Mouse (Mus musculus) midbrain, postnatal 0 days (tissue): ENCODE measurements around the gene Pax7. TPM values are rescaled to one million over a fixed set of nuclear protein-coding genes. Genes with fewer than 3 reads are reported as not detected.

ENCODE experiments used
- ATAC-seq: fragments of 200-750 bp; cut with Nextera tagmentation; 2 replicates; pipeline ENCODE4 v1.8.0; 2017; ENCODE audit warnings: moderate number of reproducible peaks, mild to moderate bottlenecking, moderate TSS enrichment, moderate library complexity; ENCODE audit not compliant: low FRiP score
- DNase-seq: peaks from one replicate; pipeline ENCODE4 v3.0.0-alpha.2; 2015; ENCODE audit warnings: low spot score
- H3K27ac ChIP-seq: fragments of 300-500 bp; sonication (generic); 2 replicates; pipeline ENCODE4 v1.5.1; 2014; ENCODE audit warnings: low read depth, mild to moderate bottlenecking, low read length, mixed read lengths
- H3K27me3 ChIP-seq: fragments of 300-500 bp; sonication (generic); 2 replicates; pipeline ENCODE4 v1.6.1; 2014; ENCODE audit warnings: low read length, control low read depth, mixed read lengths; ENCODE audit not compliant: insufficient read depth
- H3K36me3 ChIP-seq: fragments of 300-500 bp; sonication (generic); 2 replicates; pipeline ENCODE4 v1.6.1; 2014; ENCODE audit warnings: low read length, control low read depth, mixed read lengths; ENCODE audit not compliant: insufficient read depth
- H3K4me1 ChIP-seq: fragments of 300-500 bp; sonication (generic); 2 replicates; pipeline ENCODE4 v1.6.1; 2014; ENCODE audit warnings: mild to moderate bottlenecking, control low read depth, antibody characterized with exemption, low read length, mixed read lengths; ENCODE audit not compliant: insufficient read depth
- H3K4me2 ChIP-seq: fragments of 300-500 bp; sonication (generic); 2 replicates; pipeline ENCODE4 v1.6.1; 2014; ENCODE audit warnings: low read depth, mild to moderate bottlenecking, low read length, mixed read lengths; ENCODE audit not compliant: poor library complexity, severe bottlenecking
- H3K4me3 ChIP-seq: fragments of 300-500 bp; sonication (generic); 2 replicates; pipeline ENCODE4 v1.5.1; 2014; ENCODE audit warnings: low read depth, mild to moderate bottlenecking, low read length, moderate library complexity
- H3K9ac ChIP-seq: fragments of 300-500 bp; sonication (generic); replicated peaks from 2 replicates; pipeline ENCODE4 v1.6.1; 2014; ENCODE audit warnings: mild to moderate bottlenecking, low read length, moderate library complexity, mixed read lengths; ENCODE audit not compliant: poor library complexity, severe bottlenecking
- H3K9me3 ChIP-seq: fragments of 300-500 bp; sonication (generic); 2 replicates; pipeline ENCODE4 v1.6.1; 2016; ENCODE audit warnings: low read length, control low read depth
- CTCF ChIP-seq: IDR thresholded peaks from 2 replicates; pipeline ENCODE4 v1.5.1; 2016; ENCODE audit warnings: antibody characterized with exemption, mild to moderate bottlenecking
- WGBS: fragments of 180-500 bp; shearing (Covaris S2); extraction: QIAGEN DNeasy Blood & Tissue Kit; methylation state at CpG from one replicate; pipeline ENCODE4 v1.1.7; 2014; 5-methylcytosine and 5-hydroxymethylcytosine counted together
- polyA plus RNA-seq: library from polyadenylated mRNA; unstranded; fragments of >200 nt; fragmentation: Nextera tagmentation; extraction: Ambion mirVana; gene quantifications from 2 replicates; pipeline ENCODE4 v1.2.1, GENCODE M21; 2015
- total RNA-seq: library from RNA; depleted of rRNA; stranded (reverse); fragments of >200 nt; gene quantifications from 2 replicates; pipeline ENCODE4 v1.2.3, GENCODE M21; 2014

Pax7 gene
- total and polyA plus RNA-seq, 2 experiments from 2014 or later = 3.0 to 34.9 TPM

GRCm38 (mm10) chr4:139843456-139843855, 10.1 kb upstream of the Pax7 start:
- Histone ChIP-seq H3K27ac (no peak overlapping the region), H3K27me3 (0 out of 2 replicates have a peak, but pooled peaks cover 3% of the 10 kb centered on the region), H3K9ac (no peak overlapping the region), H3K36me3 (no peaks in the 10 kb centered on the region), H3K4me2 (no peak overlapping the region), H3K4me3 (no peak overlapping the region), H3K9me3 (no peaks in the 10 kb centered on the region), H3K4me1 (no peaks in the 10 kb centered on the region)
- no peak for ATAC-seq
- WGBS = 32% methylated on average over 7 of the region's 7 CpGs
- no peak for TF ChIP-seq CTCF
- DNase-seq = no peak

GRCm38 (mm10) chr4:139842919-139843318, 9.6 kb upstream of the Pax7 start:
- no peaks in the 10 kb centered on the region; the same call in 1 of the 2 replicates for H3K4me1 ChIP-seq
- no peak overlapping the region for H3K4me2 ChIP-seq
- WGBS = 78% methylated on average over 7 of the region's 7 CpGs
- no peaks in the 10 kb centered on the region for H3K9me3 ChIP-seq
- H3K9ac ChIP-seq = no peak overlapping the region
- no peak overlapping the region for H3K4me3 ChIP-seq
- H3K27ac ChIP-seq = no peak overlapping the region
- 0 out of 2 replicates have a peak, but pooled peaks cover 3% of the 10 kb centered on the region for H3K27me3 ChIP-seq
- ATAC-seq = no peak
- no peak for TF ChIP-seq CTCF
- no peak for DNase-seq
- no peaks in the 10 kb centered on the region for H3K36me3 ChIP-seq

- Histone ChIP-seq H3K27me3 (0 out of 2 replicates have a peak, but pooled peaks cover 3% of the 10 kb centered on the region), H3K9me3 (no peaks in the 10 kb centered on the region), H3K27ac (no peak overlapping the region), H3K9ac (no peak overlapping the region), H3K4me3 (no peak overlapping the region), H3K4me2 (no peak overlapping the region), H3K4me1 (no peaks in the 10 kb centered on the region; the same call in 1 of the 2 replicates), H3K36me3 (no peaks in the 10 kb centered on the region)
- DNase-seq (no peak), ATAC-seq (no peak)
- no peak for TF ChIP-seq CTCF
- 45% methylated on average over 9 of the region's 9 CpGs for WGBS
These were observed 7.7 kb upstream of the Pax7 start for GRCm38 (mm10) chr4:139840939-139841500.

- TF ChIP-seq CTCF = peak; percentile 38
- H3K36me3 ChIP-seq = no peaks in the 10 kb centered on the region
- no peaks in the 10 kb centered on the region; the same call in 1 of the 2 replicates for H3K4me1 ChIP-seq
- ATAC-seq = no peak
- H3K27me3 ChIP-seq = peaks cover 6% of the 10 kb centered on the region
- WGBS = 82% methylated on average over 4 of the region's 4 CpGs
- H3K9me3 ChIP-seq = no peaks in the 10 kb centered on the region
- H3K27ac ChIP-seq = no peak overlapping the region
- no peak overlapping the region for H3K4me3 ChIP-seq
- no peak overlapping the region for H3K4me2 ChIP-seq
- H3K9ac ChIP-seq = no peak overlapping the region
- DNase-seq = no peak
These were observed 7.1 kb upstream of the Pax7 start for GRCm38 (mm10) chr4:139840442-139840841.

GRCm38 (mm10) chr4:139836681-139837080, 3.4 kb upstream of the Pax7 start:
- no peak overlapping the region for H3K27ac ChIP-seq
- H3K4me2 ChIP-seq = no peak overlapping the region
- H3K9me3 ChIP-seq = no peaks in the 10 kb centered on the region
- 7% methylated on average over 5 of the region's 5 CpGs for WGBS
- H3K4me1 ChIP-seq = no peaks in the 10 kb centered on the region; the same call in 1 of the 2 replicates
- H3K36me3 ChIP-seq = no peaks in the 10 kb centered on the region
- DNase-seq = no peak
- TF ChIP-seq CTCF = no peak
- ATAC-seq = no peak
- no peak overlapping the region for H3K4me3 ChIP-seq
- peaks cover 18% of the 10 kb centered on the region for H3K27me3 ChIP-seq
- H3K9ac ChIP-seq = no peak overlapping the region

GRCm38 (mm10) chr4:139836196-139836595, 2.9 kb upstream of the Pax7 start:
- no peaks in the 10 kb centered on the region; the same call in 1 of the 2 replicates for H3K4me1 ChIP-seq
- ATAC-seq (peak; percentile 55; the same call in 1 of the 2 replicates), DNase-seq (no peak)
- H3K9ac ChIP-seq = no peak overlapping the region
- 8% methylated on average over 8 of the region's 8 CpGs for WGBS
- H3K4me2 ChIP-seq = 0 out of 2 replicates have a peak overlapping the region, but pooled peaks have one; percentile 6
- peaks cover 19% of the 10 kb centered on the region for H3K27me3 ChIP-seq
- no peaks in the 10 kb centered on the region for H3K9me3 ChIP-seq
- no peak overlapping the region for H3K27ac ChIP-seq
- no peaks in the 10 kb centered on the region for H3K36me3 ChIP-seq
- TF ChIP-seq CTCF = no peak
- H3K4me3 ChIP-seq = no peak overlapping the region
